Mouse (Mus musculus) ZHBTc4 (cell line): Measurements from ENCODE around the gene Hecw2.

Source experiments
- DNase-seq: peaks from one replicate; pipeline ENCODE4 v3.0.0-alpha.2; 2011; ENCODE audit warnings: low read depth, low spot score

Hecw2 gene

DNA sequence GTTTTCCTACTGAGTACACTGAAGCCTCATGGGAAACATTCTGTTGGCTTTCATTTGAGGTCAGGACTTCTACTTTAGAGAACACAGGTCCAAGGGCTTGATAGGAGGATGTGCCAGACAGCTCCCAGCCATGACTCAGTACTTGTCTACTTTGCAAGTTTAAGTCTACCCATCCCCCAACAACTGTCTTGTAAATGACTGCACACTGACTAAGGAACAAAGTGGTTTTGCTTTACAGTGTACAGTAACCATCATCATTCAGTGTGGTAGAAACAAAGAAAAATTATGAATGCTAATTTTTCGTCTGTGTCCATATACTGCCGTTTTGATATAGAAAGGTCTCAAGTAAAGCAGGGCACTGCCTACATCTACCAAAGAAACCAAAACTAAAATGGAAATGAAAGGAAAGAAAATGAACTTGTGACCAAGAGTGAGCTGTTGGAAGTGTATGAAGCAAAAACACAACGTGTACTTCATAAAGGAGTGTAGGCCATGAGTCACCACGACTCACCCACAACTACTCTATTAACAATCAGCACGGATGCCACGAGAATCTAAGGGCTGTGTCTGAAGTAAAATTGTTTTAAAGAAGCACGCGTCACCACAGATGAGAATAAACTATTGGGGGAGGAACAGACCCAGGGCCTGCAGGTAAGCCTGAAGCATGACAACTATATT lies 356.6 kb downstream of the Hecw2 start:
- DNase-seq: peak; percentile 23

DNA sequence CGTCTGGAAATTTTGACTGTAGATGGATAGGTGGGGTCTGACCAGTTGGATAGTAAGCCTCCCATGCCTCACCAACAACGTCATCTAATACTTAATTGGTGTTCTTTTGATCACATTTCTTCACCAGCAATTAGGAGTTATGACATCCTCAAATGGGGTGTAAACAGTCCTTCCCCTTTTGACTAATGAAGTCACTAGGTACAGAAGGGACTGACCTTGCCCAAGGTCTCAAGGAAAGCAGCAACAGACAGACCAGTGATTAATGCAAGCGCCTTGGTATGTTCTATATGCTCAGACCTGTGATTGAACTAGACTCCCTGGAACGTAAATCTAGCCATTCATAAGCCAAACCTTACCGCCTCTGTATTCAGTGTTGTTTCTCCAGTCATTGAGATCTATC lies 364.7 kb downstream of the Hecw2 start:
- no peak for DNase-seq

DNA sequence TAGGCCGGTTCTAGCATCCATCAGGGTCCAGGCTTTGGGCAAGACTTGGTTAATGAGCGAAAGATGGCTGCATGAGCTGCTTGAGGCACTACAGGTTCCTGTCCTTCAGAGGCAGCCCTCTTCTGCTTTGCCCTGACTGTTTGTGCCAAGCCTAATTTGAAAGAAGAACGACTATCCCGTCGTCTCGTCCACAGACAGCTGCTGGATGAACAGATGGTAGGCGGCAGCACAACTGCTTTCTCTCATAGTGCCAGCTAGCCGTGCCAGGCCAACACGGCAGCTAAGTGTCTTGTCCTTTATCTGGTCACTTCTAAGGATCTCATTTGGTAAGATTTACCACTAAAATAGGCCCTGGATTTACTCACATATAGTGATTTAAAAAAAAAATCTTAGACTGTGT lies 365.9 kb downstream of the Hecw2 start:
- DNase-seq: no peak

DNA sequence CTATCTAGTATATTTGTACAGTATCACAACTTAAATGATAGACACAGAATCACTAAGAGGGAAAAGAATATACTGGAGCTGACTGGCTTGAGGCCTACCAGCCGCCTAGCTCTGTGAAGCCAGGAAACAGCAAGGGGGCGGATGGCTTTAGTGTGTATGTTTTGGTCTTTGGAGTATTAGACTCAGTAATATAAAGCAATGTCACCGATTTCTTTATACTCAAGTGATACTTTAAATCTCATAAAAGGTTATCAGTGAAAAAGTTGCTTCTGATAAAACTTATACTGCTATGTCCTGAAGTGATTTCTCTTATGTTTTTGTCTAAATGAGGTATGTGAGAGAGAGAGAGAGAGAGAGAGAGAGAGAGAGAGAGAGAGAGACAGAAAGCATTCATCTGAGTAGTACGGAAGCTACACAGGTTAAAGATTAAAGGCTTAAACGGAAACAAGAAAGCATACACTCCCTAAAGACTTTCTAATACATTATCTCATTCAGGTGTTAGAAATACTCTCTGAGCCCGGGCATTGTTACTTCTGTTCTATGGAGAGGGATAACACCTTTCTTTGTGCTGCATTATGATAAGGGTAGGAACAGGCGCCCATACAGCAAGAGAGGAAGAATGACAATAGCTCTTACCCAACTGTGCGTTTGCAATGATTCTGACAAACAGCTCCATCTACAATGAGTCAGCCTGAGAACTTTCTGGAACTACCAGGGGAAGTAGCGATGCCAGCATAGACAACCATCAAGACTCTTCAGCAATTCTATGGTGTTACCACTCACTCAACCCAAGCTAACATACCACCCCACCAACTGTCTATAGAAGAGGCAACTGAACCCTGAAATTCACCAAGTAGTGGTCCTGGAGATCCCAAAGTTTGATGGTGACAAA lies 370.3 kb downstream of the Hecw2 start:
- no peak for DNase-seq

DNA sequence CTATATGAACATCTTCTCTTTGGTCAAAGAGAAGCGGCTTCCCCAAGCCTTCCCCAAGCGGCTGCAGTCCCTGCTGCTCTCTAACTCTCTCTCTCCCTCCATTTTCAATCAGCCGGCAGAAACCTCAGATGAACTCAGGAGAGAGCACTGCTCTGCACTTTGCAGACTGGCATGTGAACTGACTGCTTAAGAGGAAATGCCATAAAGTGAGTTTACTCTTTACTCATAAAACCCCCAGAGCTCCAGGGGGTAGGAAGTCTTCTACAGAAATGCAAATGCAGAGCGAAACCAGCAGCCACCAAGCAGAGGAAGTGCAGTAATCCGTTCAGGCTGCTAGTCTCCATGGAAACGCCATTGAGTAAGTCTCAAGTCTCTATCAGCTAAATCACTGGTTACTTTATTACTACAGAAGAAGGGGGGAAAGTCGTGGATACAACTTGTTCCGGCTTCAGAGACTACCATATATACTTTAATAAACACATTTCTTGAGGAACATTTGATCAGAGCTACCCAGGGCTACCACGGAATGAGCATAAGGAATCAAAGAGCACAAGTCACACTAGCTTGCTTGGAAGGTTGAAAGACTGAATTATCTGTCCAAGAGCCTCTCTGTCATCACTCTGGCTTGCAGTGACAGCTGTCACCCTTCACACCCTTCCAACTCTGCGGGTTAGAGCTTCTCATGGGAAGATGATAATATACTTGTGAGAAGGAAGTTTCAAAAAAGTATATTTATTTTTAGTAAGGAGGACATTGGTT lies 371.1 kb downstream of the Hecw2 start:
- DNase-seq: peak; percentile 89

DNA sequence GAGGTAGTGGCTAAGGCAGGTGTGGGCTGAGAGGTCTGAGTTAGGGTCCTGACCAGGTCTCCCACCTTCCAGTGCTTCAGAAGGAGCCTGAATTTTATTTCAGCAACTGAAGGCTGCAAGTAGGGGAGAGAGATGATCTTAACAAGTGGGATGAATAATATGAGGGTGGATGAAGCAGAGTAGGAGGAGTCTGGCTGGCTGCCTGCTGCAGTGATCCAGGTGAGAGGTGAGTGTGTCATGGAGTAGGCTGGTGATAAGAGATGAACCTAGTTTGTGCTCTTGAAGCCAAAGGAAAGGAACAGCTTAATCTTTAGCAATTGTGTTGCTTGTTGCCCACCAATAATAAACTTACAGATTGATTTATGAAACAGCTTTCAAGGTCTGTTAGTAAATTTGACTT lies 373.0 kb downstream of the Hecw2 start:
- DNase-seq: no peak

DNA sequence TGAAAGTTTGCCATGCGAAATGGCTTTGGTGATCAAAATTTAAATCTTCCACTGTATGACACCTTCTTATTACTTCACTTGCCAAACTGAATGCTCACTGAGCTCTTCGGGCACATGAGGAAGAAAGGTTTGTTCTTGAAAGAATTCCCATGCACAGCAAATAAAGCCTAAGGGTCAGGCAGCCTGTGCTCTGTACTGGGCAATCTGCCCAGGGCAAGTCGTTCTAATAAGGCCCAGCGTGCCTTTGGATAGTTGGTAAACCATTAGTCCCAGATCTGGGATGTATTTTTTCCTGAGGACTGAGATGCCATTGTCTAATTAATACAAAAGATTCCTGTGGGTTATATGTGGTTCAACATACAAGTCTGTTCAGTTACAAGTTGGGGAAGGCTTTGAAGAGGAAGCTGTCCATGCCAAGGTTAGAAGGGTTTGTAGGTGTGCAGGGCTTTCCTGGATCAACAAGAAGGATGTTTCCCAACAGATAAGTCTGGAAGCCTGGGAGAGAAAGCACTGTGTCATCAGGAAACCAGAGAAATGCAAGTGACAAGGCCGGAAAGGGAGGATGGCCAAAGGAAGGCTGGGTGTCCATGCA lies 374.8 kb downstream of the Hecw2 start:
- DNase-seq: no peak

DNA sequence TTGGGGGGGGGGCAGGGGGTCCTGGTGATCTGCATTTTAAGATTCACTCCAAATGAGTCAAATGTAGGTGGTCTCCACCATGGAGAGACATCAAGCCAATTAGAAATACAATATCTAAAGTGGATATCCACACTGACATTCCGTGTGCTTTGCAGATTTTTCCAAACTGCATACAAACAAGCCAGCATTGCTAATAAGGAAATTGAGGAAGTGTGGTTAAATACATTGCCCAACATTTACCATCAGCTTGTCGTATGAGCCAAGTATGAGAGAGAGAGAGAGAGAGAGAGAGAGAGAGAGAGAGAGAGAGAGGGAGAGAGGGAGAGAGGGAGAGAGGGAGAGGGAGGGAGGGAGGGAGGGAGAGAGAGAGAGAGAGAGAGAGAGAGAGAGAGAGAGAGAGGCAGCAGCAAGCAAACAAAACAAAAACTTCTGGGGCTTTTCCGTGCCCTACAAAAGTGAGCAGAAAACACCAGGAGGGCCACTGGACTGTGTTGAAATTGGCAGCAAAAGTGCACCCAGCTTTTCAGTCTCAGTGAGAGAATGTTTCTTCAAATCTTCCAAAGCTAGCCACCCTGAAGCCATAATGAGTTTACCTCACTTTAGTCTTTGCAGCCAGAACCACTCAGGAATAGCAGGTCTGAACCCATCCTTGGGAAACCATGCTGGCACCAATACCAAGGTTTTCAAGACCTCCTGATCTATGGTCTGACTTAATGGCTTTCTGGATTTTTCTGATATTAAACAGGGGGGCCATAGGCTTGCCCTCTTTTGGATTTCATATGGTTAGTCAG lies 376.7 kb downstream of the Hecw2 start:
- DNase-seq: no peak

DNA sequence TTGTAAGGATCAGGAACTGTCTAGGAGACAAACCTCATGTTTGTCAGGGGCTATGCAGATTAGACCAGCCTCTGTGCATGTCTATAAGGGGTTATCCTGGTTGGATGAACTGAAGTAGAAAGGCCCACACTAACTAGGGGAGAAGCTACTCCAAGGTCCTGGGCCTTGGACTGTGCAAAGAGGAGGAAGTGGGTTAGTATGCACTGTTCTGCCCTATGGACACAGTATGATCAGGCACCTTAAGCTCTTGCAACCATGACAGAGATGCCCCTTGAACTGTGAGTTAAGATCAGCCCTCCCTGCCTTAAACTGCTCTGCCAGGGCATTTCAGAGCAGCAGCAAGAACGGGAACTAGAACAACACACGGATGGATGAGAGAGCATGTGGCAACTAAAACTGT lies 378.6 kb downstream of the Hecw2 start:
- DNase-seq: no peak

DNA sequence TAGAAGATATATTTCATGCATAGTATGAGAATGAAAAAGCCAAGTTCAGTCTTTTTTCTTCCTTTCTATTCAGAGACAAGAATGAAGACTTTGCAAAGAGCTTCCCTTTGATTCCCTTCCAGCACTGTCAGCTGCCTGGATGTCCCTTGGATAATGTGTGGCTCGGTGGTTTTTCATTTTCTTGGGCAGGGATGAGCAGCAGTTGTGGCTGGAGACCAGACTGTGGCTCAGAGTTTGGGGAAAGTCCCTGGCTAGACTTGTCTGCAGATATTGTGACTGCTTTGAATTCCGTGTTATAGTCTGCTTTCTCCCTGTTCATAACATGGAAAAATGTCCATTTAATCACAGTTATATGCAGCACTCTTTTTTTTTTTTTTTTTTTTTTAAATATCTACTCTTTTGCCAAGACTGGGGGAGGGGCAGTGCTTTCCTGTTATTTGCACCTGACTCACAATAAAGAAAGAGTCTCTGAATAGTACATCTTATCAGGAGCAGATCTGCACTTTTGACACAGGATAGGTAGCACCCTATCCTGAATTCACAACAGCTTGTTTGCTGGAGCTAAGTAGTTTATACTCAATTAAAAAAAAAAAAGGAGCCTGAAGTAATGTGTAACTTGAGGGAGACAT lies 380.8 kb downstream of the Hecw2 start:
- no peak for DNase-seq

DNA sequence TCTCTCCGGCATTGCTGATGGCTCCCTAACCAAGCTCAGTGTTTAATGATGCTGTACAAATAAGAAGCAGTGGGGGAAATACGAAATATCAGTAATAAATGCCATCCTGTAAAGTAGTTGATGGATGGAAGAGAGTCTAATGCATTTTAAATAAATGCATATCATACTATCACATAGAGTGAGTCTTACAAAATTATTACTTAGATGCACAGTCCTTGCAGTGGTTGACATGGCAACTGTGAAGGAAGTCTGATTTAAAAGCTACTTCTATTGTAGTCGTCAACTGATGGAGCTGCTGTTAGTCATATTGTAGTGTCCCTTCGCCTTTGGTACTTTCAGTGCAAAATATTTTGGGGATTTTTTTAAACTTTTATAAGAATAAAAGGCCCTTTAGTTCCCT lies 383.0 kb downstream of the Hecw2 start:
- no peak for DNase-seq

DNA sequence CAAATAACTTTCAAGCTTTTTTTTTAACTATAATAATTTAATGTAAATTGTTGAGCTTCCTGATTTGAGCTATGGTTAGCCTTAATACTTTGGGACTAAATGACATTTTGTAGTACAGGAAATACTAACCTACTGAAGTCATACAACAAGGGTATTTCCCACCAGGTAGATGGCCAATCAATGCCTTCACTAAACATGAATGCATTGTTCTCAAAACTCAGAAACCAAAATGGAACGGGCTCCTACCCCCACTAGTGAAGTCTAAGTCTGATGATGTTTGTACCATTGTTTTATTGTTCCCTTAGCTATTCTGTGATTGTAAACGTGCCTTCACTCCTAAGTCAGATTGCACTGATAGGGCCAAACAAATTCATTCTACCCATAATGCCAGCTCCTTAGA lies 386.7 kb downstream of the Hecw2 start:
- no peak for DNase-seq

DNA sequence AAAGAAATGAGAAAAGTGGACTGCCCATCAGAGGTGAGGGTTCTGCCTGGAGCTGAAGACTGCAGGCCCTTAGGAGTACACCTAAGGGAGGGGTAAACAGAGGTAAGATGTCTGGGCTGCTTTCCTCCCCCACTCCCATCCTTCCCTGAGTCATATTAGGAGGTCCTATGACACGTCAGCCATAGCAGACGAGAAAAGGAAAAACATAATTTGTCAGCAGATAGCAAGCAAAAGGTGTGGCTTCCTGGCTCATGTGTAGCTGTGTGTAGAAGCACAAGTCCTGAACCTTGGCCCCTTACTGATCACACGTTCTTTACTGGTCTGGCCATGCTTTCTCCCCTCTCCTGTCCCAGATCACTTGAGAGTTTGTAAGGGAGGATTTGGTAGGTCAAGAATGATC lies 397.2 kb downstream of the Hecw2 start:
- no peak for DNase-seq

DNA sequence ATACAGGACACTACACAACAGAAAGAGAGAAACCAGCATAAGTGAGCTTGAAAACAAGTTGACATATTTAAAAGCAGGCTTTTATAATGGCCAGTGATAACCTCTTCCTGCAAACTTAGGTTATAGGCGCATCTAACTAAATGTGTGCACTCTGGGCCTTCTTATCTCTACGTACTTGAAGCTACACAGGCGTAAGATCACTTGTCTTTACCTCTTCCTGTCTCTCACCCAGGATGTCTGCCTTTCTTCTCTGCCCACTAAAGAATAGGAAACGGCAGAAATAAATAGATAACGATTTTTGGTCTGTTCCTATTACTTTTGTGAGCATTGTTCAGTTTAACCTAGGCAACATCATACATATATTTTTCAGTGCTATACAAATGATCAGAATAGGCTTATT lies 397.9 kb downstream of the Hecw2 start:
- DNase-seq: no peak

DNA sequence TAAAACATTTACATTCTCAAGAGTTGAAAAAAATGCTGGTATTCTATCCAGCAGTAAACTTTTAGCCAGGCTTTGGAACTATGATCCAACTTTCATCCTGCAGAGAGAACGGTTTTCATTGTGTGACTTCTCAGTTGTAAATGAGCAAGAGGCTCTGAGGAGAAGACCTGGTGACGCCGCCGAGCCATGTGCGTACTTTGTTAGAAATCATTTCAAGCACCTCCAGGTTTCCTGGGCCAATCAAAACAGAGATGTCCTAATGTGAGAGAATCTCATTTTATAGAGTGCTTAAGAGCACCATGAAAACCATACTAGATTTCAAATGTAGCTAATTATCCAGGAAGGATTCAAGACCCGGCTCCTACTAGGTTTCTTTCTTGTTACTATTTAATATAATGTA lies 398.7 kb downstream of the Hecw2 start:
- DNase-seq: no peak

DNA sequence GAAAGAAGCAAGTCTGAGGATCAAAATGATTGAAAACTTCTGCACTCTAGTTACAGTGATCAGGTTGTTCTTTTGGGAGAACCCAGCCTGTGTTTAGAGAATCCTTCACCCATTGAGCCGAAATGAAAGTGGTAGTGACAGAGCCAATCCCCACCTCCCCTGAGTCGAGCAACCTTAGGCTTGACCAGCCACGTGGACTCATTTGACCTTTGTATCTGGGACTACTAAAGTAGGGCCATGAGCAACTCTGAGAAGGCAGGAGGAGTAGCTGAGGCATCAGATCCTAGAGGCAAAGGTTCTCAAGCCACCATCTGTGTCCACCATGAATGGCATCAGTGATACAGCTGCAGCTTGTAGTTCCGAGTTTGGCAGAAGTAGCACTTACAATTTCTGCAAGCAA lies 399.4 kb downstream of the Hecw2 start:
- no peak for DNase-seq

DNA sequence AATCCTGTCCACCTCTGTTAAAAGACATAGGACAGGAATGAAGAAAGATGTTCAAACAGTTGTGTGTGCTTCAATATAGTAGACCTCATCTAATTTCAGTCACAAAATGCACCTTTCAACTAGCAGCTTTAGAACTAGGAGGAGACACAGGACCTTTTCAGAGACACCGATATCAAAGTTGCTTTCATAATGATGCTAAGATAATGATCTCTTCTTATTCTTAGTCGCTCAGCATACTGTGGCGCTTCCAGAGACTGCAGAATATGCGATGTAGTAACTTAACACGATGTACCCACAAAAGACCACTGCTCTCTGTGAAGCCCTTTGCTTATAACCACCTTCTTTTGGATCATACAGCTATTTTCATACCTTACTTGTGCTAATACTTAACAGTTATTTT lies 399.9 kb downstream of the Hecw2 start:
- no peak for DNase-seq

DNA sequence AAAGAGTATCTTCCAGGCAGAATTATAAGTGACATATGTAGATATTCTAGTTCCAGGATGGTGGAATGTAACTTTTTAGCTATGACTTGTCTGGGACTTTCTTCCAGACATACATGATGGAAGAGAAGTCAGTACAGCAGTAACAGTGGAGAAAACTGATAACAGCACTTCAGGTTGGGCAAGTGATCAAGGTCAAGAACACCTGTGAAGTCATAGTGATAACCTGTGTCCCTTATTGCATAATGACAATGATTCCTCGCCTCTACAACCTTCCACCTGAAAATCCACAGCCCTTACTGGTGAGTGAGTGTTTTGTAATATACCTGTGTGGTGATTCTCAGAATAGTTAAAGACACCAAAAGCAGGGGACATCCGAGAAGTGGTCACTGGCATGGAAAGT lies 400.7 kb downstream of the Hecw2 start:
- no peak for DNase-seq

DNA sequence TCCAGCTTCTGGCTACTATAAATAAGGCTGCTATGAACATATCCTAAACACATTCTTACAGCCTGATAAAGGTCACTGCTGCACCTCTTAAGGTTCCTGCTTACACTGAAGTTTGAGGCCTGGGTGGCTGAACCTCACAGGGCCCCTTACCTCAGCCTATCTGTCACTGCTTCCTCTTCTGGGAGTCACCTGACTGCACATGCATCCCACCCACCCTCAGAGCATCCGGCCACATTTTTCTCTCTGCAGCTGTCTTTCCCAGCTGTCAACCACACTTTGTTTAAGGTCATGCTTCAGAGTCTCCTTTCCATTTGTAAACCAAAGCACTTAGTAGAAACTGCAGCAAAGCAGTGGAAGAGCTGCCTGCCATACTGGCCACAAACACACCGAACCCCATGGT lies 403.6 kb downstream of the Hecw2 start:
- no peak for DNase-seq

DNA sequence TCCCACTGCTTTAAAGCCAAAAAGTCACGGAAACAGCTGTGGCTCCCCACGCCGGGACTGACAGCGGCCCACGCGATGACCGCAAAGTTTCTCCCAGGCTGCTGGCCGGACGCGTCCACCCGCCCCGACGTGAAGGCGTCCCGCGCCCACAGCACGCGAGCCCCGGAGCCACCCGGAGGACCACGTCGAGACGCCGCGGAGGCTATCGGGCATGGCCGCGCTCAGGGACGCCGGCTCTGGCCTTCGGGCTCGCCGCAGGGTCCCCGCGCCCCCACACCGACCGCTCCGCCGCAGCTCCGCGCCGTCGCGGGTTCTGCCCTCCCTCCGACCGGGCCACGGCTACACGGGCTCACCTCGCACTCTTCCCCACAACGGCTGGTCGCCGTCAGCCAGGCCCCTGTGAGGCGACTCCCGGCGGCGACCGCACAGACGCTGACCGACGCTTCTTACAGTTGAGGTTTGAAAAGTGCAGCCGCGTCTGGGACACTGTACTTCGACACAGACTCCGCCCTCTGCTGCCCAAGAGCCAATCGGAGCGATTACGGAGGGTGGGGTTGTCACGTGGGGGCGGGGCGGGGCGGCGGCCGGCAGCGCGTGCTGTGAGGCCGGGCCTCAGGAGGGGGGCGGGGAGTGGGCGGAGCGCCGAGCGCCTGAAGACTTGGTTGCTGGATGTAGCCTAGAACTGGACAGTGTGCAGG lies 410.1 kb downstream of the Hecw2 start, which contains the start of gene Stk17b:
Stk17b (minus strand) TSS at position 504 of the 698 bp plus-strand sequence.
- DNase-seq: peak; percentile 96
